Mouse (Mus musculus) kidney, adult 18-20 months (tissue): ENCODE measurements around the gene Fam133b.
"Not testable (repeated sequence)": the region's sequence is repeated elsewhere in the genome, so short reads cannot be mapped to it uniquely, and the experiment has no call there.

Experiments used
- DNase-seq: peaks from one replicate; pipeline ENCODE4 v3.0.0; 2021

Fam133b gene

DNA sequence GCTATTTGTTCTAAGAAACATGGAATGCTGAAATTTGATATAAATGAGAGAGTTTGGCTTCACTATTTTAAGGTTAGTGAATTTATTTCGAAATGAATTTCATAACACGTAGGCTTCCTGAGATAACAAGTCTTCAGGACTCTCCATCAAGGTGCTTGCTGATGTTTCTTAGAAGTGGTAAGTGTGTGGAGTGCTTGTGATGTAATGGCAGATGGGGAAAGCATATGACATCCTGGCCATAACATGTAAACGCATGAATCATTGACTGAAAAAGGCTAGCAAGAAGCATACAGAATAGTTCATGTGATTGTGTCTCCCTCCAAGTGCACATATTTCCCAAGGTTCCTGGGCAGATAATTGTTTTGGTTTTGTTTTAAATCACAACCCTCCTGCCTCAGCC lies 57.2 kb downstream of the Fam133b start:
- no peak for DNase-seq

DNA sequence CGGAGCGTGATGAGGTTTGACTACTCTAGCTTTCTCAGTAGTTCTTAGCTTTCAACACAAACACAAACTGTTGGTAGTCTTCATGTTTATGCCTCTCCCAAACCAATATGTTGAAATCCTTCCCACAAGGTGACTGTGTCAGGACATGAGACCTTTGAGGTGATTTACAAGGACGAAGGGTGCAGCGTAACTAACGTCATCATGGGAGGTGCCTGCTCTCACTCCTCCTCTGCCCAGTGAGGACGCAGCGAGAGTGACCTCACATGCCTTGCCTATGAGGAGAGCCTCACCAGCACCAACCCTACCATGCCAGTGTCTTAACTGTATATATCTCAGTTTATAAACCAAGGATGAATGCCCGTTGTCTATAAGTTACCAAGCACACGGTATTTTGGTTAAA lies 63.5 kb downstream of the Fam133b start:
- DNase-seq = no peak

DNA sequence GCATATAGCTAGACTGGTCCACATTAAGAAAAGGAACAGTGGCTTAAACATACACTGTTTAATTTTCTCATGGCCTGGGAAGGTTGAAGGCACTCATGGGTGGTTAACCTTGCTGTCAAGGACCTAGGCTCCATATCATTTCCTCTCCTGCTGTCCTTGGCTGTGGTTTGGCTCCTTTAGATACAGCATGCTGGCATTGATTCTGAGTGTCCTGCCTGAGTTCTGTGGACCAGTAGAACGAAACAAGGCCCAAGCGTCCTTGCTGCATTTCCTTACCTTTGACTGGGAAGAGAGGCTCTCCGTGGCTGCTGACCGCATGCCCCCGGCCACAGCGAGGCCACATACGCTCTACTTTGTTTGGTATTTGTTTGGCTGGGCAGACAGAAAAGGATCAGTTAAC lies 65.6 kb downstream of the Fam133b start:
- DNase-seq = no peak

- not testable (repeated sequence) for DNase-seq
These were observed 68.2 kb downstream of the Fam133b start for GRCm38 (mm10) chr5:3611835-3612234.
